Mouse (Mus musculus) gastrocnemius, postnatal 36 days (tissue): Measurements from ENCODE around the gene Ubb. TPM values are rescaled to one million over a fixed set of nuclear protein-coding genes. Genes with fewer than 3 reads are reported as not detected.

Experiments
- DNase-seq, 2 experiments: peaks; one replicate each; pipeline ENCODE4 v3.0.0; 2022
- intact Hi-C: fragments of 180-260 bp; cut with DNase I; formaldehyde crosslinking; loops from one replicate; pipeline ENCODE4 v1.15.1; 2025
- total RNA-seq, 2 experiments: library from RNA; stranded (reverse); gene quantifications; 2 replicates each; pipeline ENCODE4 v1.2.3; 2021

Gene Ubb
- total RNA-seq, 2 experiments from 2014 or later = 783 to 809 TPM

DNA sequence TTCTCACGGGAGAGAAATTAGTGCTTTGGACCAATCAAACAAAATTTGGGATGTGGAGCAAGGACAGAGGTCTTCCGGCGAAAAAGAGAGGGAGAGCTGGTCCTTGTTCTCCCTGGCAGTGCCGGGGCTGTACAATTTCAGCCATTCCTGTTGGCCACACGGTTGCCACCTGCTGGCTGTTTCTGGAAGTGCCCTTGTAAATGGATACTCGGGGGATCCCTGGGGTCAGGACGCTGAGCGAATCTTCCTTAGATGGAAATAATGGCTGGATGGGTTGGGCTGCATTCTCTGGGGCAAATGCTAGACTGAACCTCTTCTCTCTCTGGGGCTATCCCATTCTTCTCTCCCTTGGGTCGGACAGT lies 24.3 kb downstream of the Ubb start:
- DNase-seq = peak; percentile 83 to 86

DNA sequence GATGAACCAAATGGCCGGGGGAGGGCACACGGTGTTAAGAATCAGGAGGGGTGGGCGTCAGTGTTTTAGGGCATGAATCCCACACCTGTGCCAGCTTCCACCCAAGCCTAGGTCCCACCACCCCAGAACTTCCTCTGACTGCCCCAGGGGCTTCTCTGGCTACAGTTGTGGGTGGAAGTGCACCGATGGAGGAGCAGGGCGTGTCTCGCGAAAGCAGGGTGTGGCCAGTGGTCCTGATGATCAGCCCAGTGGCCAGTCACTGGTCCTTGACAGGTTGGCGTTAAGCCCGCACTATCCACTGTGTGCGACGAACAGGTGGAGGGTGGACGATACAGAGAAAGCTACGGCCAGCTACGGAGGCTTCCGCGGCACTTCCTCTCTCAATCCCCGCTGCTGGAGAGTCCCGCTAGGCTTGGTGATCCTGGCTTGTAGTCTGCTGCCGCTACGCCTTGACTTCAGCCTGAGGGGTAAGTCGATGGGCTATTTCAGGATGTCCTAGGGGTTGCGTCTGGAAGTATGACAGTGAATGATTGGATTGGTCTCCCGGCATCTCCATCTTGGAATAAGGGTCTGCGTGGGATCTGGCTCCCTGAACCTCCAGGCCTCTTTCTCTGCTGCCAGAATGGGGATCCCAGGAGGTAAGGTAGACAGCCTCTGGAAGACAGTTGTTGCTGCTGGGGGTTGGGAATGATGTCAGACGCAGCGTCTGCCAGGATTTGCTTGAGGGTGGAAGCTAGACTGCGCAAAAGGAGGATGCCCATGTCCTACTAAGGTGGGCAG lies 24.9 kb downstream of the Ubb start:
- intact Hi-C loops = loop anchor here (2.0 kb wide), 2 partner anchors 37 to 179 kb away; partner anchors contain the start of gene Cenpv
- DNase-seq = peak; percentile 12 to 32

More for the DNA sequence above, 24.3 kb downstream of the Ubb start:
- intact Hi-C loops = loop anchor here (2.0 kb wide), 2 partner anchors 36 to 178 kb away; partner anchors contain the start of gene Cenpv

DNA sequence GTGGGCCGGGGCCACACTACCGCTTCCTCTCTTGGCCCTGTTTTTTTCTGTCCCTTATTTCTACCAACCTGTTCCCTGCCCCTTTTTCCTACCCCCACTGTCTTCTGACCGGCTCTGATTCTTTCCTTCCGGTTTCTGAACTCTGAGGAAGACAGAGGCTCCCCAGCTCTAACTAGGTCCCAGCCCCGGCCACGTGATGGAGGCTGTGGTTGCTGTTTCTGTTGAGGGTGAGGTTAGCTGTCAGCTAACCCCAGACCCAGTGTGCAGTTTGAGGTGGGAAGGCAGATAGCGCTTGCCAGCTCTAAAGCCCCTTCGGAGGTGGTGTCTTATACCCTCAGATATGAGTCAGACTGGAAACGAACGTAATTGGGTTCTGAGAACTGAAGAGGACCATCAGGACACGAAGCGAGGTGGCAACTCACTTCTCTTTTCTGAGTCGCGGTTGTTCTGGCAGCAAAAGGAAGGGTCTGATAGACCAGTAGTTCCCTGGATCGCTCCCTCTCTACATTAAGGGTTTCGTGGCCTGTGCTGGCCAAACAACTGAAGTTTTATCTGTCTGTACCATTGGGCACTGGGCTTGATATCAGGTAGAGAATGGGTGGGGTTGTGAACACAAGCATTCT lies 25.7 kb downstream of the Ubb start:
- peak in 1 of 2 experiments; percentile 12 for DNase-seq
- intact Hi-C loops = no loop called here

DNA sequence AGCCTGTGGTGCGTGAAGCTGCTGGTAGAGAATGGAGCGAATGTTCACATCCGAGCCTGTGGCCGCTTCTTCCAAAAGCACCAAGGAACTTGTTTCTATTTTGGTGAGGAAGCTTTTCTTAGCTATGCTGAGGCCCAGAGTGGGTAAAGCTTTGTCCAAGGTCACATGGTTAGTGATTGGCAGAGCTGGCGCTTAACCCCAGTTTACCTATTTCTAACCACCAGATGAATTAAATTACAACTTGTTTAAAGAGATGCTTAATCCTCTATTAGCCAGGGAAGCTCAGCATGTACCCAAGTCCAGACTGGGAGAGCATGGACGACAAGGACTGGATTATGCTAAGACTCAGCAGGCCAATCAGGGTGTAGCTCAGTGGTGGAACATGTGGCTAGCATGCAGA lies 32.1 kb downstream of the Ubb start:
- DNase-seq = no peak
- intact Hi-C loops = loop anchor here (5.0 kb wide), 1 partner anchor 1306 kb away; no protein-coding TSS in a partner anchor

DNA sequence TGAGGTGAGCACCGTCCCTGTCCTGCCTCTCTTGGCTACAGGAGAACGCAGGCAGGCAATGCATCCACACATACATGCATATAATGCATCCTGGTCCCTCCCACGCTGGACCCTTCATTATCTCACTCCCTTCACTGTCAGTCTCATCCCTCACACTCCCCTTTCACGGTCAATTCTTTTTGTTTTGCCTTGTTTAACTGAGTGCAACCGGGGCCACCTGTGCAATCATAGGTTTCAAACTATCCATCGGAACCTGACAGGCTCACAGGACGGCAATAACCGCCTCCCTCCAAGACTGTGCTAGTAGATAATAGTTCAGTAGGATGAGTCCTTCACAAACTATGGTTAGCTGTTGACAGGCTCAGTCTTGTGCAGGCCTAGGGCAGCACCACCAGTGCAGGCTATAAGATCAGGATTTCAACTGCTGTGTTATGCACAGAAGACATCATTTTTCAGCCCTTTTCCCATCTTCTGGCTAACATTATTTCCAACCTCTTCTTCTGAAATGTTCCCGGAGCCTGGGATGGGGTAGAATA lies 33.8 kb downstream of the Ubb start:
- no peak for DNase-seq
- intact Hi-C loops = loop anchor here (5.0 kb wide), 1 partner anchor 1307 kb away; no protein-coding TSS in a partner anchor

DNA sequence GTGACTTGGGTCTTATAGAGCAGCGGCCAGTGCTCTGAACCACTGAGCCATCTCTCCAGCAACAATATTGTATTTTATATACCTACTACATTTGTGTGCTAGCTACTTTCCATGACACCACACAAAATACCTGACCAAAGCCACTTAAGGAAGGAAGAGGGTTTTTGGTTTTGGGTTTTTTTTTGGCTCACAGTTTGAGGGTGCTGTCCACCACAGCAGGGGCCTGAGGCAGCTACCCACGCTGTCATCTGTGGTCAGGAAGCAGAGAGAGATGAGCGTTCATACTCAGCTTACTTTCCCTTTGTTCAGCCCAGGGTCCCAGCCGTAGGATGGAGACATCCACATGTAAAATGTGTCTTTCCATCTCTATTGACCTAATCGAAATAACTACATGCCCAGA lies 36.1 kb downstream of the Ubb start:
- intact Hi-C loops = no loop called here
- no peak for DNase-seq

DNA sequence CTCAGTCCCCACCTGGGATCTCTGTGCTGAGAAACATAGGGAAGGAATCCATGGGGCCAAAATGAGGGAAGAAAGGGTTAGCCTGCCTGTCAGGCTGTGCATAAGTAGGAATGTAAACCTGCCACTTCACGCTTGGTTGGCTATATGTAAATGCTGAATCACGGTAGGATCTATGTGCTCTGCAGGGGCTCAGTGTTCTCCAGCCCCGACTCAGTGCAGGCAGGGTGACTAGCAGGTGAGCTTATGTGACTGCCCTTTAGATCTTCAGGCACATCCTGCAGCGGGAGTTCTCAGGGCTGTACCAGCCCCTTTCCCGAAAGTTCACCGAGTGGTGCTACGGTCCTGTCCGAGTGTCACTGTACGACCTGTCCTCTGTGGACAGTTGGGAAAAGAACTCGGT lies 38.4 kb downstream of the Ubb start:
- DNase-seq = no peak
- intact Hi-C loops = no loop called here

DNA sequence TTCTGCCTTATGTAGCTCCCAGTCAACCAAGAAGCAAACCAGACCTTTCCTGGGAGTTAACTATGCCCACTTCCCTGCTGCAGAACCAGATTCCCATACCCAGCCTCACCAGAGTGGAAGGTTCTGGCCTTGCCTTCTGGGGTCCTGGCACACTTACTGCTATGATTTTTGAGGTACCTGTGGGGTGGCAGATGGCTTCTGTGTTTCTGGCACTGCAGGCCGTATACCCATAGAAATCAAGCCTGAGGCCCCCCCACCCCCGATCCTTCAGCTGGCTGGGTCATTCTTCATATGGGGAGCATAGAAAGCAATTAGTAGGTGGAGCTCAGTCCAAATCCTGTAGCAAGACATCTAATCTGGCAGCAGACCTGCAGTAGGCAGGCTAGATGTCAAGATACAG lies 40.1 kb downstream of the Ubb start:
- intact Hi-C loops = no loop called here

DNA sequence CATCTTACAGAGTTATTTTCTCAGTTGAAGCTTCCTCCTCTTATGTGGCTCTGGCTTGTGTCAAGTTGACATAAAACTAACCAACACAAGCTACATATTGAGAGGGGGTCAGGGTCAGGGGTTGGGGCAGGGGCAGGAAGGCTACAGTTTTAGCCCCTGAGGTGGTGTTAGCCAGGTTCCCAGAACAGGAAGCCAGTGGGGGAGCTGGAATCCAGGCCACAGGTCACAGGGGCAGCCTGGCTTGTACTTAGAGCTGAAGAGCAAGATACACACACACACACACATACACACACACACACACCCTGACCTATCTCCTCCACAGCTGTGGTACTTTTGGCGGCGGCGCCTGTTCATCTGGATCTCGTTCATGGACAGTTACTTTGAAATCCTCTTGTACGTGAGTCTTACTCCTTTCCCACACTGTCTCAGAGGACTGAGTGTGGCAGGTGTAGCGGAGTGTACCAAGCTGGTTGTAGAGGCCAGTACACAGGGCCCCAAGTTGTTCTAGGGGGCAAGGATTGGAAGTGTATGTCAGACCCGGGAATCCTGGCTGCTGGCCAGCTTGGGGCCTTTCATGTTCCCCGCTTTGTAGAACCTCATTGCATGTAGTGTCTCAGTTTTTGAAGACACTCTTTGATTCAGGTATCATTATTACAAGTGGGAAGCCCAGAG lies 41.1 kb downstream of the Ubb start:
- intact Hi-C loops = no loop called here
- no peak for DNase-seq

More for the DNA sequence above, 40.1 kb downstream of the Ubb start:
- DNase-seq = no peak

DNA sequence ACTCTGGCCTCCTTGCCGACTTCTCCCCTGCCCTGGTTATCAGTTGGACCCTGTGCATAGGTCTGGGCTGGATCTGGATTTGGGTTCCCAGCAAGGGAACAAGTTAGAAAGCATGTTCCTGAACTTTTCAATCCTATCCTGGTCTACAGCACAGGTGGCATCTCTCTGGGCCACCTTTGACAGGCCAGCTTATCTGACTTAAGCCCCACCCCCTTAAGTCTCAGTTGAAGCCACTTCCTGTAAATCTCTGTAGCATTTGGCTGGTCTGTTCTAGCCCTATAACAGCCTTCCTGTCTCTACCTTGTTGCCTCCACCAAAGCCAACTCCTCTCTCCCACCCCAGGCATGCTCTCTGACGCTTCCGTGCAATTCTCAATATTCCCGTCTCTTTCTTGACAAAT lies 47.6 kb downstream of the Ubb start:
- intact Hi-C loops = no loop called here

DNA sequence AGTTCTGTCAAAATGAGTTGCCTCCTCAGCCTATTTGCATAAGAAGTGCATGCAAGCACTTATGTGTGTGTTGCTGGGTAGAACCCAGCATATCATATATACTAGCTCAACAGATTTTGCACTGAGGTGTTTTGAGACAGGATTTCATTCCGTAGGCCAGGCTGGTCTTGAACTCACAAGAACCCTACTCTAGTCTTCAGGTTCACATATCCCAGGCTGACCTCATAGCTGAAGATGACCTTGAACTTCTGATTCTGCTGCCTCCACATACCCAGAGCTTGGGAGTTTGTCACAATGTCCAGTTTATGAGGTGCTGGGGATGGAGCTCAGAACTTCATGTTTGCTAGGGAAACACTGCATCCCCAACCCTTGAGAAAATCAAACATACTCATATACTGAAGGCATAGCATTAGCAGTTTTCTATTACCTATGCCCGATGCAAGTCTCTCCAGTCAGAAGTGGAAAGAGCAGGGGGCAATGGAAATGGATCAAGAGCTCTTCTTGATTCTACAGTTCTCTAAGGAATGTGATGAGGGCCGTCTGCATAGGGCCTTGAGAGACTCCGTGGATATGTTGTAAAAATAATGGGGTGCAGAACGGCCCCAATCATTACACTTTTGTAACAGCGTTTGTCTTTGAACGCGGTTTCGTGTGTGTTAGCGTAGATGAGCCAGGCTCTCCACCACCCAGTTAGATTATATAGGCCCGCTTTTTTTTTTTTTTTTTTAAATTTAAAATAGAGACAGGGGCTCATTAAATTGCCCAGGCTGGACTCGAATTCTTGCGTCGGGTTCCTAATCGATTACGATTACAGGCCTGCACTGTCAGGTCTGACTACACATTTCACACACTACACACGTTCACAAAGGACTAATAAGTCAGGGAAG lies 51.0 kb downstream of the Ubb start:
- DNase-seq = no peak
- intact Hi-C loops = no loop called here

More for the DNA sequence above, 47.6 kb downstream of the Ubb start:
- no peak for DNase-seq

Other genes starting within 250 kb of the Ubb start
- gene Pigl, start 92.7 kb upstream of the Ubb start, total RNA-seq = 1 to 10 TPM; 1.7 to 2.1 TPM
- 100 to 1,000 TPM; 113 to 119 TPM for gene Ncor1, start 92.6 kb upstream of the Ubb start, total RNA-seq
- gene Cenpv, start 11.9 kb upstream of the Ubb start, total RNA-seq = 10 to 100 TPM; 13.9 to 21.8 TPM
- gene Trpv2, start 23.3 kb downstream of the Ubb start, total RNA-seq = 1 to 10 TPM in 1 of 2 experiments, under 1 TPM in 1; 0.87 to 1.1 TPM
- 1 to 10 TPM; 3.5 to 4.3 TPM for gene Lrrc75a, start 97.4 kb downstream of the Ubb start, total RNA-seq
- gene Mmgt2, start 97.5 kb downstream of the Ubb start, total RNA-seq = 1 to 10 TPM; 3.9 to 4.0 TPM
- 1 to 10 TPM in 1 of 2 experiments, under 1 TPM in 1; 0.89 to 1.2 TPM for gene Zfp287, start 180.7 kb downstream of the Ubb start, total RNA-seq
- not detected for gene Gm10428, start 201.9 kb downstream of the Ubb start, total RNA-seq
- under 1 TPM; 0.79 to 0.91 TPM for gene Zfp286, start 238.3 kb downstream of the Ubb start, total RNA-seq